In the genomic region with DNA sequence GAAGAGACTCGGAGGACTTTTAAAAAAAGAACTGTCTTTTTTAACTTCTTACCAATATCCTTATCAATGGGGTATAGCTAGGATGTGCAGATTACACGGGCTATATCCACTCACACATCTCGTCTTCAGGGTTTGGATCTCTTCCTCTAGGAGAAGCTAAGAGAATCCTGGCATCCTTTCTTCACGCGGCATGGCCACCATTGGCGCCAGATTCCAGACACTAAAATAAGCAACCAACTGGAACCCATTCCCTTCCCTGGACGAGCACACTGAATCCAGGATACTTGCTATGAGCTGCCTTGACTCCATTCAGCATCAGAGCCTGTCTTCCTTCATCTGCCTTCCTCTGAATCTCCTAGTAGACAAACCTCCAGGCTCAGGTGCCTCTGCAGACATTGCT, we compare ENCODE assay signal across 21 mouse cellular contexts.
DNase-seq lines count a peak whose midpoint lies in the region; TF ChIP-seq lines count a peak whose summit lies in the region.
"Had no signal": no experiment of that assay in that cellular context is flagged by ENCODE, and none has a peak within 500 bp of the region (broad histone marks: within the 10 kb centered on the region; RNA-seq: fewer than 3 reads in every experiment).

No protein-coding gene starts in this region.

- DNase-seq in left cerebral cortex, adult 2 months (ENCODE audit: extremely low spot score in 1 of 2, low spot score in 2 of 2), result no peak
- DNase-seq in left cerebral cortex, postnatal 4 days, result no peak
- peak; percentile 71 to 81 for DNase-seq in right cerebral cortex, postnatal 10 days (ENCODE audit: low spot score in 2 of 2)
- DNase-seq in right cerebral cortex, postnatal 14 days, result no peak
- DNase-seq in telencephalon, adult 2 months (ENCODE audit: low read depth, low spot score), result peak; percentile 34
- DNase-seq in gastrocnemius, postnatal 14 days, result no peak
- DNase-seq: adrenal gland, adult 2 months; adrenal gland, postnatal 14 days; cerebellum, adult 11-12 months; cerebellum, adult 8-10 months; cerebellum, postnatal 10 days; cerebellum, postnatal 36 days; embryo, embryonic 11 days; gastrocnemius, postnatal 10 days; heart, adult 11 months had no signal

- H3K27ac ChIP-seq in left cerebral cortex, adult 2 months, result 0 out of 2 replicates have a peak overlapping the region, but pooled peaks have one; percentile 15
- H3K27ac ChIP-seq: embryonic facial prominence, embryonic 10.5 days; embryonic facial prominence, embryonic 13.5 days; forebrain, embryonic 12.5 days; hindbrain, embryonic 12.5 days; hindbrain, embryonic 15.5 days had no signal

- no peak for TF ChIP-seq CTCF in left cerebral cortex, adult 2 months (IDR thresholded peaks at IDR 0.05)

- H3K4me3 ChIP-seq in left cerebral cortex, adult 2 months, result no peak overlapping the region
- H3K4me3 ChIP-seq: embryonic facial prominence, embryonic 10.5 days; embryonic facial prominence, embryonic 13.5 days; erythroblast, embryonic 14.5 days; forebrain, embryonic 12.5 days; hindbrain, embryonic 12.5 days; hindbrain, embryonic 15.5 days had no signal

- intact Hi-C loops in left cerebral cortex, adult 2 months (cut with DNase I), result loop anchor here (10.0 kb wide), 1 partner anchor 177 kb away; no protein-coding TSS in a partner anchor
- intact Hi-C loops in left cerebral cortex, postnatal 4 days (cut with DNase I), result no loop called here
- intact Hi-C loops in gastrocnemius, postnatal 14 days (cut with DNase I; ENCODE audit: low total_unique reads), result loop anchor here (10.0 kb wide), 2 partner anchors 557 to 717 kb away; a partner anchor contains a TSS

Comparison
In these comparisons a context has a peak if more than half of its experiments do, and no peak if none do; other contexts are left out.
1. DNase-seq: peak in right cerebral cortex, postnatal 10 days (2 of 2) and telencephalon, adult 2 months (single experiment); none in left cerebral cortex, adult 2 months (0 of 2), left cerebral cortex, postnatal 4 days (single experiment), right cerebral cortex, postnatal 14 days (single experiment) and gastrocnemius, postnatal 14 days (single experiment).